Mouse (Mus musculus) lung, postnatal 0 days (tissue): ENCODE results near the gene Duox2.
"Not testable (repeated sequence)": the region's sequence is repeated elsewhere in the genome, so short reads cannot be mapped to it uniquely, and the experiment has no call there.

Experiments used
- CTCF ChIP-seq: IDR thresholded peaks from 2 replicates; pipeline ENCODE4 v1.5.1; 2016; ENCODE audit warnings: antibody characterized with exemption, mild to moderate bottlenecking
- EP300 ChIP-seq: IDR thresholded peaks from 2 replicates; pipeline ENCODE4 v1.6.1; 2016; ENCODE audit warnings: antibody characterized with exemption, mild to moderate bottlenecking, control low read depth

DNA sequence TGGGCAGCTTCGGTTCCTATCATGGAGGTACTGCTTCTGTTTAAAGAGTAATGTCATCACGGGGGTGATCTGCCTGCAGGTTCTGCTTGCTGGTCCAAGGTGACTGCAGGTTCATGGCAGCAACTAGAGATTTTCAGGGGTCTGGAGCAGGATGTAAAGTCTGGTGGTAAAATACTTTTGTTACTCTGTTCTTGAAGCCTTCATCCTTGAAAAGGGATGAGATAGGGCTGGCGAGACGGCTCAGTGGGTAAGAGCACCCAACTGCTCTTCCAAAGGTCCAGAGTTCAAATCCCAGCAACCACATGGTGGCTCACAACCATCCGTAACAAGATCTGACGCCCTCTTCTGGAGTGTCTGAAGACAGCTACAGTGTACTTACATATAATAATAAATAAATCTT, 32.1 kb upstream of the Duox2 start:
- not testable (repeated sequence) for TF ChIP-seq CTCF, EP300
